Mouse (Mus musculus): Measurements from ENCODE around the gene Arv1. TPM values are rescaled to one million over a fixed set of nuclear protein-coding genes. Genes with fewer than 3 reads are reported as not detected.

Gene Arv1
- polyA plus RNA-seq, 1 experiment = 8.8 TPM

GRCm38 (mm10) chr8:124751709-124752173 is 29.8 kb downstream of the Arv1 start, which contains the start of gene Fam89a:
Gene Fam89a (minus strand): TSS chr8:124751832.
- TF ChIP-seq CTCF (conservative IDR thresholded peaks at IDR 0.05; ENCODE audit: insufficient read depth, insufficient read length, low read depth, low read length) (no peak), POLR2A (IDR thresholded peaks at IDR 0.05; ENCODE audit: low read depth, low read length) (no peak)
- Histone ChIP-seq H3K4me1 (ENCODE audit: control insufficient read depth, insufficient read depth, low read length) (no peaks in the 10 kb centered on the region; the same call in 1 of the 2 replicates), H3K27me3 (replicated peaks; ENCODE audit: control insufficient read depth, insufficient read depth, low read length) (no peaks in the 10 kb centered on the region), H3K4me3 (ENCODE audit: insufficient read depth, low read depth, low read length) (peak within 1 kb of the TSS; percentile 52), H3K36me3 (ENCODE audit: control insufficient read depth, insufficient read depth, low read length) (no peaks in the 10 kb centered on the region), H3K27ac (ENCODE audit: insufficient read depth, low read depth, low read length) (no peak within 1 kb of the TSS)
- WGBS = 3% methylated on average over 41 of the region's 41 CpGs
- peak; percentile 49 for DNase-seq

DNA sequence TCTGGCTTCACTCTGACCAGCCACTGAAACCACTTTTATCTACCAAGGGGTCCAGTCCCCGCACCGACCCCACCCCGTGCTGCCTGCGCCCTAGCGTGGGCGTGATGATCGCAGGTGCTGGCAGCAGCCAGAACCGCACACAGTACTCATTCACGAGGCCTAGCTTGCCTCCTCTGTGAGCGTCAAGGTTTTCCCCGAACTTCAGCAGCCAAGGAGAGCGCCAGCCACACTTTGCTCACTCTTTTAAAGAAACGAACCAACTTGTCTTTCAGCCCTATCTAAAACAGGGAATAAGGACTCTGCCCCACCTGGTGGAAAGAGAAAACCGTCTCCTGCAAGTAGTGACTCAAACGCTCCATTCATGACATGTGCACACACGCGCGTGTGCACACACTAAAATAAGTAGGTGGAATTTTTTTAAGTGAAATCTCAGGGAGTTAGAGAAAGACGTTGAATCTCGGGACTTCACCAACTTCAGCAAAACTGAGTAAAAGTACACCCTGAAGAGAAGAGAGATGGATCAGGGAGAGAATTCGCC is 30.5 kb downstream of the Arv1 start:
- TF ChIP-seq POLR2A (IDR thresholded peaks at IDR 0.05; ENCODE audit: low read depth, low read length) (no peak), CTCF (conservative IDR thresholded peaks at IDR 0.05; ENCODE audit: insufficient read depth, insufficient read length, low read depth, low read length) (no peak)

GRCm38 (mm10) chr8:124754101-124754791 is 32.3 kb downstream of the Arv1 start:
- H3K36me3 ChIP-seq (ENCODE audit: control insufficient read depth, insufficient read depth, low read length) = no peaks in the 10 kb centered on the region
- no peaks in the 10 kb centered on the region for H3K27me3 ChIP-seq (replicated peaks; ENCODE audit: control insufficient read depth, insufficient read depth, low read length)
- TF ChIP-seq POLR2A (IDR thresholded peaks at IDR 0.05; ENCODE audit: low read depth, low read length) (no peak), CTCF (conservative IDR thresholded peaks at IDR 0.05; ENCODE audit: insufficient read depth, insufficient read length, low read depth, low read length) (no peak)
- peak; percentile 56 for DNase-seq
- H3K4me1 ChIP-seq (ENCODE audit: control insufficient read depth, insufficient read depth, low read length) = no peaks in the 10 kb centered on the region; the same call in 1 of the 2 replicates
- H3K4me3 ChIP-seq (ENCODE audit: insufficient read depth, low read depth, low read length) = no peak overlapping the region
- 26% methylated on average over 11 of the region's 11 CpGs for WGBS
- H3K27ac ChIP-seq (ENCODE audit: insufficient read depth, low read depth, low read length) = peak overlapping the region; percentile 10; the same call in 1 of the 2 replicates

More for the DNA sequence above, 30.5 kb downstream of the Arv1 start:
- no peak for DNase-seq
- no peaks in the 10 kb centered on the region for H3K27me3 ChIP-seq (replicated peaks; ENCODE audit: control insufficient read depth, insufficient read depth, low read length)
- H3K4me3 ChIP-seq (ENCODE audit: insufficient read depth, low read depth, low read length) = no peak overlapping the region
- 65% methylated on average over 21 of the region's 21 CpGs for WGBS
- no peaks in the 10 kb centered on the region for H3K36me3 ChIP-seq (ENCODE audit: control insufficient read depth, insufficient read depth, low read length)
- no peak overlapping the region for H3K27ac ChIP-seq (ENCODE audit: insufficient read depth, low read depth, low read length)
- H3K4me1 ChIP-seq (ENCODE audit: control insufficient read depth, insufficient read depth, low read length) = no peaks in the 10 kb centered on the region; the same call in 1 of the 2 replicates

DNA sequence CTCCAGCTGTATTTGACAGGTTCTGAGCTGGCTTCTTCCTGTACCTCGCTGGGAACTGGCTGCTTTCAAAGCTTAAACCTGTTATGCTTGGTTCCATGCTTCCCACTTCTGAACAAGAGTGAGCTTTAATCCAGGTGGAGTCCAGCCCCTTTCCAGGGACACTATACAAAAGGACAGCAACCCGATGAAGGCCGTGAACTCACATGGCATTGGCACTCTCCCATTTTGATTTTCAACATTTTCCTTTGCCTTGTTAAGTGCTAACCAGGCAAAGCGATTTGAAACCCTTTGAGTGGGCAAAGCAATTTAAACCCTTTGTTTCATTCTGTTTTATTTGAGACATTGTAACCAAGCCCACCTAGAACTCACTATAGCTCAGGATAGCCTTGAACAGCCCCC is 32.9 kb downstream of the Arv1 start:
- peak; percentile 14 for DNase-seq
- Histone ChIP-seq H3K27ac (ENCODE audit: insufficient read depth, low read depth, low read length) (no peak overlapping the region; the same call in 1 of the 2 replicates), H3K27me3 (replicated peaks; ENCODE audit: control insufficient read depth, insufficient read depth, low read length) (no peaks in the 10 kb centered on the region), H3K36me3 (ENCODE audit: control insufficient read depth, insufficient read depth, low read length) (no peaks in the 10 kb centered on the region), H3K4me1 (ENCODE audit: control insufficient read depth, insufficient read depth, low read length) (no peaks in the 10 kb centered on the region; the same call in 1 of the 2 replicates), H3K4me3 (ENCODE audit: insufficient read depth, low read depth, low read length) (no peak overlapping the region)
- TF ChIP-seq POLR2A (IDR thresholded peaks at IDR 0.05; ENCODE audit: low read depth, low read length) = no peak
- no peak for TF ChIP-seq CTCF (conservative IDR thresholded peaks at IDR 0.05; ENCODE audit: insufficient read depth, insufficient read length, low read depth, low read length)
- 50% methylated on average over 4 of the region's 4 CpGs for WGBS

- H3K27ac ChIP-seq (ENCODE audit: insufficient read depth, low read depth, low read length) = no peak overlapping the region
- 83% methylated on average over 8 of the region's 8 CpGs for WGBS
Observed at GRCm38 (mm10) chr8:124755481-124755880, 33.5 kb downstream of the Arv1 start.

GRCm38 (mm10) chr8:124756153-124756552 is 34.2 kb downstream of the Arv1 start:
- TF ChIP-seq POLR2A (IDR thresholded peaks at IDR 0.05; ENCODE audit: low read depth, low read length) = no peak
- no peak for TF ChIP-seq CTCF (conservative IDR thresholded peaks at IDR 0.05; ENCODE audit: insufficient read depth, insufficient read length, low read depth, low read length)
- Histone ChIP-seq H3K4me3 (ENCODE audit: insufficient read depth, low read depth, low read length) (no peak overlapping the region), H3K4me1 (ENCODE audit: control insufficient read depth, insufficient read depth, low read length) (no peaks in the 10 kb centered on the region; the same call in 1 of the 2 replicates), H3K27ac (ENCODE audit: insufficient read depth, low read depth, low read length) (no peak overlapping the region), H3K36me3 (ENCODE audit: control insufficient read depth, insufficient read depth, low read length) (no peaks in the 10 kb centered on the region), H3K27me3 (replicated peaks; ENCODE audit: control insufficient read depth, insufficient read depth, low read length) (no peaks in the 10 kb centered on the region)
- no peak for DNase-seq
- 80% methylated on average over 2 of the region's 2 CpGs for WGBS

More at GRCm38 (mm10) chr8:124755481-124755880, 33.5 kb downstream of the Arv1 start:
- Histone ChIP-seq H3K4me3 (ENCODE audit: insufficient read depth, low read depth, low read length) (no peak overlapping the region), H3K4me1 (ENCODE audit: control insufficient read depth, insufficient read depth, low read length) (no peaks in the 10 kb centered on the region; the same call in 1 of the 2 replicates), H3K36me3 (ENCODE audit: control insufficient read depth, insufficient read depth, low read length) (no peaks in the 10 kb centered on the region), H3K27me3 (replicated peaks; ENCODE audit: control insufficient read depth, insufficient read depth, low read length) (no peaks in the 10 kb centered on the region)
- TF ChIP-seq POLR2A (IDR thresholded peaks at IDR 0.05; ENCODE audit: low read depth, low read length) = no peak
- no peak for TF ChIP-seq CTCF (conservative IDR thresholded peaks at IDR 0.05; ENCODE audit: insufficient read depth, insufficient read length, low read depth, low read length)
- DNase-seq = no peak

GRCm38 (mm10) chr8:124756601-124757000 is 34.7 kb downstream of the Arv1 start:
- no peak for DNase-seq
- TF ChIP-seq POLR2A (IDR thresholded peaks at IDR 0.05; ENCODE audit: low read depth, low read length) = no peak
- TF ChIP-seq CTCF (conservative IDR thresholded peaks at IDR 0.05; ENCODE audit: insufficient read depth, insufficient read length, low read depth, low read length) = no peak
- H3K4me1 ChIP-seq (ENCODE audit: control insufficient read depth, insufficient read depth, low read length) = no peaks in the 10 kb centered on the region; the same call in 1 of the 2 replicates
- no peaks in the 10 kb centered on the region for H3K36me3 ChIP-seq (ENCODE audit: control insufficient read depth, insufficient read depth, low read length)
- WGBS = 83% methylated on average over 5 of the region's 5 CpGs
- H3K4me3 ChIP-seq (ENCODE audit: insufficient read depth, low read depth, low read length) = no peak overlapping the region
- no peak overlapping the region for H3K27ac ChIP-seq (ENCODE audit: insufficient read depth, low read depth, low read length)
- no peaks in the 10 kb centered on the region for H3K27me3 ChIP-seq (replicated peaks; ENCODE audit: control insufficient read depth, insufficient read depth, low read length)
